Mouse (Mus musculus): ENCODE measurements around the gene Spns3. TPM values are rescaled to one million over a fixed set of nuclear protein-coding genes. Genes with fewer than 3 reads are reported as not detected.

Spns3 gene
- polyA plus RNA-seq, 1 experiment = not detected

DNA sequence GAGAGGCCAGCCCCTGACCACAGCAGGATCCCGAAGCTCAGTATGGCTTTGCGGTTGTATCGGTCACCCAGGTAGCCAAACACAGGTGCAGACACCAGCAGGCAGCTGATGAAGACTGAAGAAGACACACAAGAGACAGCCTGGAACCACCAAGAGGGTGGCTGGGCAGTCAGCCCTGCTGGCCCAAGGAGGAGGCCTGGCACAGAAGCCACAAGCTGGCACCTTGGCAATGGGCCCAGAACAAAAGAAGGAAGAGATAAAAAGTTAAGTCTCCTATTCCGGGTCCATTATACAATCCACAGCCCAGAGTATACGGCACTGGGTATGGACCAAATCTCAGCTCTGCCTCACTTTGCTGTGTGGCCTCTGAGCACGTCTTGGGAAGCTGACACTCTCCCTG is 9.9 kb downstream of the Spns3 start:
- TF ChIP-seq CEBPB (IDR thresholded peaks at IDR 0.05; ENCODE audit: low read depth) = no peak
- TF ChIP-seq USF1 (IDR thresholded peaks at IDR 0.05; ENCODE audit: low read depth) = no peak
- TF ChIP-seq FOSL1 (IDR thresholded peaks at IDR 0.05; ENCODE audit: insufficient read depth, low read length, poor library complexity, severe bottlenecking) = no peak
- no peak for TF ChIP-seq MYOG (IDR thresholded peaks at IDR 0.05; ENCODE audit: control insufficient read depth, extremely low read depth, insufficient read length)
- TF ChIP-seq CTCF (IDR thresholded peaks at IDR 0.05; ENCODE audit: control insufficient read depth, insufficient read depth, insufficient read length) = no peak
- no peak for TF ChIP-seq MYOD1 (IDR thresholded peaks at IDR 0.05; ENCODE audit: control insufficient read depth, insufficient read length, low read depth)
- TF ChIP-seq MAX (IDR thresholded peaks at IDR 0.05) = no peak
- no peaks in the 10 kb centered on the region for H3K79me3 ChIP-seq (ENCODE audit: low read depth)
- no peak overlapping the region for H3ac ChIP-seq (ENCODE audit: control insufficient read depth, insufficient read length, low read depth)
- H3K4me3 ChIP-seq (ENCODE audit: insufficient read depth, poor library complexity, severe bottlenecking) = no peak overlapping the region
- no peaks in the 10 kb centered on the region for H3K79me2 ChIP-seq (ENCODE audit: control insufficient read depth, insufficient read depth)
- H3K36me3 ChIP-seq (ENCODE audit: control insufficient read depth, insufficient read depth) = no peaks in the 10 kb centered on the region
- H3K27me3 ChIP-seq (ENCODE audit: control insufficient read depth, insufficient read depth, insufficient read length) = peaks cover 6% of the 10 kb centered on the region

DNA sequence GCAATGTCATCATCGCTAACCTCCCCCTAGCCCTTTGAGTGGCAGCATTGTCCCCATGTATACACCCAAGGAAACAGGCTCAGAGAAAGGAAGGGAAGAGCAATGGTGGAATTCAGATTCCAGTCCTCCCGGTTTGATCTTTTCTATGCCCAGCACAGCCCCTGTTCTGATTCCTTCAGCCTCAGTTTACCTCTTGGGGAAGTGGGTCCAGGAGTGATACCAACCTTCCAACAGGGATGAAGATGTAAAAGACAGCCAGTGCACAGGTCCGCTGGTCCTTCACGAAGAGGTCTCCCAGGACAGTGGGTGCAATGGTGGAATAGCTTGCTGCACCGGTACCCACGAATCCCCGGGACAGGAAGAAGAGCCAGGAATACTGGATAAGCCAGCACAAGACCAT is 11.5 kb downstream of the Spns3 start:
- Histone ChIP-seq H3K79me2 (ENCODE audit: control insufficient read depth, insufficient read depth) (no peaks in the 10 kb centered on the region), H3K36me3 (ENCODE audit: control insufficient read depth, insufficient read depth) (no peaks in the 10 kb centered on the region), H3K4me3 (ENCODE audit: insufficient read depth, poor library complexity, severe bottlenecking) (no peak overlapping the region), H3K27me3 (ENCODE audit: control insufficient read depth, insufficient read depth, insufficient read length) (no peaks in the 10 kb centered on the region), H3ac (ENCODE audit: control insufficient read depth, insufficient read length, low read depth) (no peak overlapping the region), H3K79me3 (ENCODE audit: low read depth) (no peaks in the 10 kb centered on the region)
- TF ChIP-seq CTCF (IDR thresholded peaks at IDR 0.05; ENCODE audit: control insufficient read depth, insufficient read depth, insufficient read length) = no peak
- no peak for TF ChIP-seq MYOG (IDR thresholded peaks at IDR 0.05; ENCODE audit: control insufficient read depth, extremely low read depth, insufficient read length)
- TF ChIP-seq USF1 (IDR thresholded peaks at IDR 0.05; ENCODE audit: low read depth) = no peak
- no peak for TF ChIP-seq MYOD1 (IDR thresholded peaks at IDR 0.05; ENCODE audit: control insufficient read depth, insufficient read length, low read depth)
- no peak for TF ChIP-seq CEBPB (IDR thresholded peaks at IDR 0.05; ENCODE audit: low read depth)
- TF ChIP-seq FOSL1 (IDR thresholded peaks at IDR 0.05; ENCODE audit: insufficient read depth, low read length, poor library complexity, severe bottlenecking) = no peak
- no peak for TF ChIP-seq MAX (IDR thresholded peaks at IDR 0.05)

DNA sequence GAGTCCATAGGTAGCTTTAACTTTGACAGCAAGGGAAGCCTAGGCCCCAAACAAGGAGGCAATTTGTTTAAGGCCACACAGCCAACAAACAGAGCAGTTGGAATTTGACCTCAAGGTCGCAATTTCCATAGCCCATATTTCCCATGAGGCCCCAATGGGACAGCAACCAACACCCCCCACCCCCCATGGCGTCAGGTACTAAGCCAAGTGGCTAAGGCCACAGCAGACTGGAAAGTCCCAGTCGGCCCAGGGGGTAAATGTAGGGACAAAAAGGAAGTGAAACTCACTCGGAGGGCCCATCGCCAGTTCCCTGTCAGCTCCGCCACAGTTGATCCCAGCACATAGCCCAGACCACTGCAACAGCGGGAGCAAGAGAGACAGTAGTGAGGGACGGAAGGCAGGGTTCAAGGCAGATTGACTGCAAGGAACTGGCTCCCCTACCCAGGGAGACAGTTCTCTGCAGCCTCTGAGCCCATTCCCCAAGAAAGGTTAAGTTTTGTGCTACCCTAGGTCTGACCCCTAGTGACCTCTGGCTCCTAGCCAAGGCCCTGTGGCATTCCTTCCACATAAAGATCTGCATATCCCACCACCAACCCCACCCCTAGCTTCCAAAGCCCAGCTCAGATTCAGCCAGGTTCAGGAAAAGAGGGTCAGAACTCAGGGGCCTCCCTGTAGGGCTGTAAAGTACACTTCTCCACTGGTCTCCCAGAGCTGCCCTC is 12.1 kb downstream of the Spns3 start:
- H3K27me3 ChIP-seq (ENCODE audit: control insufficient read depth, insufficient read depth, insufficient read length) = no peaks in the 10 kb centered on the region
- H3K36me3 ChIP-seq (ENCODE audit: control insufficient read depth, insufficient read depth) = no peaks in the 10 kb centered on the region
- no peak overlapping the region for H3K4me3 ChIP-seq (ENCODE audit: insufficient read depth, poor library complexity, severe bottlenecking)
- no peaks in the 10 kb centered on the region for H3K79me3 ChIP-seq (ENCODE audit: low read depth)
- H3ac ChIP-seq (ENCODE audit: control insufficient read depth, insufficient read length, low read depth) = no peak overlapping the region
- TF ChIP-seq MYOG (IDR thresholded peaks at IDR 0.05; ENCODE audit: control insufficient read depth, extremely low read depth, insufficient read length) (no peak), CEBPB (IDR thresholded peaks at IDR 0.05; ENCODE audit: low read depth) (no peak), MYOD1 (IDR thresholded peaks at IDR 0.05; ENCODE audit: control insufficient read depth, insufficient read length, low read depth) (no peak), CTCF (IDR thresholded peaks at IDR 0.05; ENCODE audit: control insufficient read depth, insufficient read depth, insufficient read length) (no peak)
- H3K79me2 ChIP-seq (ENCODE audit: control insufficient read depth, insufficient read depth) = no peaks in the 10 kb centered on the region

DNA sequence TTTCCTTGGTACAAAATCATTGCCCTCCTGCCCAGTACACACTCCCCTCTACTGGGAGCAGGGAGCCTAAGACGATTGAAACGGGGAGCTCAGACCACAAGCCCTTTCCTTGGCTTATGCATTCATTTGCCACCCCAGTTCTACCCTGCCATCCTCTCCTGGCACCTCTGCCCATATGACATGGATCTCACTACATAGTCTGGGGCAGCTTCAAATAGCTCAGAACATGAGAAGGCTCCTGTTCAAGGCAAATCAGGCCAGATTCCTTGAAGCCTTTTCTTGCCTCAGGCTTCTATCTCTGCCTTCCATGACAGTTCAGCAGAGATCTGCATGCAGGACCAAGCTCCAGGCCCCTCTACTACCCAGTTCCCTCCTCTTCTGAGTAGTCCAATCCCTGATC is 12.8 kb downstream of the Spns3 start:
- TF ChIP-seq USF1 (IDR thresholded peaks at IDR 0.05; ENCODE audit: low read depth) (no peak), MYOG (IDR thresholded peaks at IDR 0.05; ENCODE audit: control insufficient read depth, extremely low read depth, insufficient read length) (no peak), MAX (IDR thresholded peaks at IDR 0.05) (no peak), CTCF (IDR thresholded peaks at IDR 0.05; ENCODE audit: control insufficient read depth, insufficient read depth, insufficient read length) (no peak), MYOD1 (IDR thresholded peaks at IDR 0.05; ENCODE audit: control insufficient read depth, insufficient read length, low read depth) (no peak), FOSL1 (IDR thresholded peaks at IDR 0.05; ENCODE audit: insufficient read depth, low read length, poor library complexity, severe bottlenecking) (no peak), CEBPB (IDR thresholded peaks at IDR 0.05; ENCODE audit: low read depth) (no peak)
- no peak overlapping the region for H3ac ChIP-seq (ENCODE audit: control insufficient read depth, insufficient read length, low read depth)
- no peaks in the 10 kb centered on the region for H3K79me3 ChIP-seq (ENCODE audit: low read depth)
- H3K27me3 ChIP-seq (ENCODE audit: control insufficient read depth, insufficient read depth, insufficient read length) = no peaks in the 10 kb centered on the region
- H3K79me2 ChIP-seq (ENCODE audit: control insufficient read depth, insufficient read depth) = no peaks in the 10 kb centered on the region
- no peaks in the 10 kb centered on the region for H3K36me3 ChIP-seq (ENCODE audit: control insufficient read depth, insufficient read depth)
- H3K4me3 ChIP-seq (ENCODE audit: insufficient read depth, poor library complexity, severe bottlenecking) = no peak overlapping the region

DNA sequence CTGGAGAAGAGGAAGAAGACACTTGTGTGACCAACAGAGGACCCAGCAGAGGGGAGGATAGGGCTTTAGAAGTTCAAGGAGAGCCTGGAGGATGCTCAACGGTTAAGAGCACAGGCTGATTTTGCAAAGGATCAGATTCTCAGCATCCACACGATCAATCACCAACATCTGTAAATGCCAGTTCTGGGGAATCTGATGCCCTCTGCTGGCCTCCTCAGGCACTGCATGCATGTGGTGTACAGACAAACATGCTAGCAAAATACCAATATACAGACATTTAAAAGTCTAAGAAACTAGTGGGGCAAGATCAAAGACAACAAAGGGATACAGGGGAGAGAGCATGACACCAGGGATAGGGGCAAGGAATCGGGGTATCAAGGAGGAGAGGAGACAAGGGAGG is 14.8 kb downstream of the Spns3 start:
- no peaks in the 10 kb centered on the region for H3K27me3 ChIP-seq (ENCODE audit: control insufficient read depth, insufficient read depth, insufficient read length)
- no peak for TF ChIP-seq CEBPB (IDR thresholded peaks at IDR 0.05; ENCODE audit: low read depth)
- no peak for TF ChIP-seq MYOG (IDR thresholded peaks at IDR 0.05; ENCODE audit: control insufficient read depth, extremely low read depth, insufficient read length)
- no peak for TF ChIP-seq USF1 (IDR thresholded peaks at IDR 0.05; ENCODE audit: low read depth)
- no peak for TF ChIP-seq MYOD1 (IDR thresholded peaks at IDR 0.05; ENCODE audit: control insufficient read depth, insufficient read length, low read depth)
- no peak for TF ChIP-seq CTCF (IDR thresholded peaks at IDR 0.05; ENCODE audit: control insufficient read depth, insufficient read depth, insufficient read length)
- TF ChIP-seq FOSL1 (IDR thresholded peaks at IDR 0.05; ENCODE audit: insufficient read depth, low read length, poor library complexity, severe bottlenecking) = no peak
- TF ChIP-seq MAX (IDR thresholded peaks at IDR 0.05) = no peak
- no peak overlapping the region for H3K4me3 ChIP-seq (ENCODE audit: insufficient read depth, poor library complexity, severe bottlenecking)
- H3K79me2 ChIP-seq (ENCODE audit: control insufficient read depth, insufficient read depth) = no peaks in the 10 kb centered on the region
- no peaks in the 10 kb centered on the region for H3K36me3 ChIP-seq (ENCODE audit: control insufficient read depth, insufficient read depth)
- no peak overlapping the region for H3ac ChIP-seq (ENCODE audit: control insufficient read depth, insufficient read length, low read depth)
- no peaks in the 10 kb centered on the region for H3K79me3 ChIP-seq (ENCODE audit: low read depth)
